ENCODE assay signal across 8 mouse cellular contexts in the genomic region with DNA sequence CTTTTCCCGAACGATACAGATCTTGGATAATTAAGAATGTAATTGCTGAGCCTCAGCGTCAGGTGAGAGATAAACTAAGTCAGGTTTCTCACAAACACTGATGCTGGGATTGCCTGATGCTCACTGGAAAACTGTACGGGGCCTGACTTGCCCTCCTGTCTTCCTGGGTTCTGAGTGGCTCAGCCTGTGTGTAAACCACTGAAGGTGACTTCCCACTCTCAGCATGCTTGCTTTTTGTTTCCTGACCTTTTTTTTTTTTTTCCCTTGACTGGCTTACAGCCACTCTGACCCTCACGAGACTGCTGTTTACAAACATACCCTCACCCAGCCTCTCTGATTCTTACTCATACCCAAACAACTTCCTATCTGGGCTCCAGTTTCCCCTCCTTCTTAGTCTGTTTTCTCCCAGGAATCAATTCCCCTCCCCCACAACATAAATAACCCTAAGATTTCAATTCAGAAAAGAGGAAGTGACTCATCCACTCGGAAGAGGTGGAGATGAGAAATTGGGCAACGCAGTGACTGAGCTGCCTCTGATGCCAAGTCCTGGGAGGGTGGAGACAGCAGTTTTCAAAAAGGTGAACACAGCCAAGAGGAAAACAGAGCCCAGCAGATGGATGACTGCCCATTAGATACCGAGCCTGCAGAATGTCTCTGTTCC. TPM values are rescaled to one million over a fixed set of nuclear protein-coding genes. Genes with fewer than 3 reads are reported as not detected.
A peak's percentile ranks its signal among the peaks of the same experiment; 100 is the strongest.
DNase-seq lines count a peak whose midpoint lies in the region; ATAC-seq and TF ChIP-seq lines count a peak whose summit lies in the region.

No protein-coding gene starts in this region.

- no peak for ATAC-seq in kidney, embryonic 15.5 days (replicated peaks; ENCODE audit: low FRiP score)
- peak; percentile 94 for ATAC-seq in megakaryocyte progenitor cell, adult 5-6 weeks (replicated peaks; ENCODE audit: poor library complexity)

- no peak for TF ChIP-seq CTCF in kidney, adult 2 months (conservative IDR thresholded peaks at IDR 0.05; ENCODE audit: insufficient read depth, insufficient read length, low read depth, low read length)

- peaks cover 9% of the 10 kb centered on the region for H3K36me3 ChIP-seq in kidney, adult 2 months (ENCODE audit: control insufficient read depth, insufficient read depth, low read length)
- peaks cover 11% of the 10 kb centered on the region; the same call in 1 of the 2 replicates for H3K36me3 ChIP-seq in kidney, embryonic 15.5 days
- no peaks in the 10 kb centered on the region for H3K36me3 ChIP-seq in hindbrain, embryonic 10.5 days

- no peak for TF ChIP-seq POLR2A in kidney, adult 2 months (IDR thresholded peaks at IDR 0.05; ENCODE audit: low read depth, low read length)

- no peak overlapping the region for H3K9ac ChIP-seq in kidney, embryonic 15.5 days

- no peaks in the 10 kb centered on the region for H3K9me3 ChIP-seq in kidney, embryonic 15.5 days (replicated peaks)
- no peaks in the 10 kb centered on the region for H3K9me3 ChIP-seq in hindbrain, embryonic 10.5 days

- 0 out of 2 replicates have a peak, but pooled peaks cover 3% of the 10 kb centered on the region for H3K4me1 ChIP-seq in kidney, adult 2 months (ENCODE audit: control insufficient read depth, insufficient read depth, low read length)
- H3K4me1 ChIP-seq in kidney, embryonic 15.5 days, result peaks cover 6% of the 10 kb centered on the region
- H3K4me1 ChIP-seq in hindbrain, embryonic 10.5 days (replicated peaks), result no peaks in the 10 kb centered on the region

- H3K4me2 ChIP-seq in kidney, embryonic 15.5 days, result no peak overlapping the region

- no peaks in the 10 kb centered on the region for H3K27me3 ChIP-seq in kidney, adult 2 months (replicated peaks; ENCODE audit: control insufficient read depth, insufficient read depth, low read length)
- H3K27me3 ChIP-seq in kidney, embryonic 15.5 days, result no peaks in the 10 kb centered on the region
- no peaks in the 10 kb centered on the region for H3K27me3 ChIP-seq in hindbrain, embryonic 10.5 days (ENCODE audit: insufficient read depth, poor library complexity, severe bottlenecking)

- peak overlapping the region; percentile 51 for H3K27ac ChIP-seq in kidney, adult 2 months (ENCODE audit: insufficient read depth, low read depth, low read length)
- H3K27ac ChIP-seq in kidney, embryonic 15.5 days, result no peak overlapping the region
- H3K27ac ChIP-seq in hindbrain, embryonic 10.5 days, result no peak overlapping the region

- WGBS in kidney, adult 2 months, result 62% methylated on average over 8 of the region's 8 CpGs
- 59% methylated on average over 8 of the region's 8 CpGs for WGBS in kidney, embryonic 15.5 days
- WGBS in hindbrain, embryonic 10.5 days, result 77% methylated on average over 8 of the region's 8 CpGs

- H3K4me3 ChIP-seq in kidney, adult 2 months (ENCODE audit: insufficient read depth, low read depth, low read length), result no peak overlapping the region
- H3K4me3 ChIP-seq in kidney, embryonic 15.5 days (replicated peaks), result no peak overlapping the region
- no peak overlapping the region for H3K4me3 ChIP-seq in hindbrain, embryonic 10.5 days

- DNase-seq in kidney, adult 2 months, result peak; percentile 90
- DNase-seq in NIH3T3 (ENCODE audit: low read depth), result peak; percentile 97
- peak; percentile 84 to 86 for DNase-seq in cerebellum, postnatal 14 days
- peak; percentile 64 for DNase-seq in induced T-regulatory cell, adult 2 months (ENCODE audit: low read depth)
- no peak for DNase-seq in hindbrain, embryonic 10.5 days (ENCODE audit: low spot score)
- DNase-seq in layer of hippocampus, adult 11-12 months (ENCODE audit: low spot score), result no peak

RNA-seq across cellular contexts. Expression of a gene that starts 43.9 kb away (rescaled TPM):
- 30.0 and 31.6 TPM in 2 replicates for polyA plus RNA-seq in kidney, adult 2 months (2012; rRNA removed)
- 26.7 and 28.8 TPM in 2 replicates for polyA plus RNA-seq in kidney, embryonic 15.5 days (2015; fragmentation: Nextera tagmentation; extraction: Ambion mirVana)
- total RNA-seq in megakaryocyte progenitor cell, adult 5-6 weeks (2015), result 11.6 and 12.5 TPM in 2 replicates
- total RNA-seq in megakaryocyte progenitor cell, adult 5-6 weeks (2017), result 20.1 and 41.9 TPM in 2 replicates
- 8.9 and 10.0 TPM in 2 replicates for polyA plus RNA-seq in hindbrain, embryonic 10.5 days (2016; fragmentation: Nextera tagmentation; extraction: Ambion mirVana)

Comparison
In these comparisons a context has a peak if more than half of its experiments do, and no peak if none do; other contexts are left out.
1. DNase-seq: peak in kidney, adult 2 months (single experiment), NIH3T3 (single experiment), cerebellum, postnatal 14 days (2 of 2) and induced T-regulatory cell, adult 2 months (single experiment); none in hindbrain, embryonic 10.5 days (single experiment) and layer of hippocampus, adult 11-12 months (single experiment).